Mouse (Mus musculus) embryonic fibroblast, embryonic 13.5 days (primary cell): ENCODE measurements at regions not wholly inside any gene's neighbourhood (a gene's known extent, or its start where the extent isn't known, plus 50 kb on each side); places are given as distances from the start of the nearest gene placed in this dataset.

ENCODE experiments used
- CTCF ChIP-seq: IDR thresholded peaks from 2 replicates; pipeline ENCODE4 v1.5.1; 2011; ENCODE audit warnings: mild to moderate bottlenecking, control low read depth, low read length, moderate library complexity, borderline replicate concordance; ENCODE audit not compliant: insufficient read depth
- POLR2A ChIP-seq: IDR thresholded peaks from 2 replicates; pipeline ENCODE4 v1.6.1; 2011; ENCODE audit warnings: low read depth, mild to moderate bottlenecking, control low read depth, low read length, moderate library complexity

- TF ChIP-seq CTCF: no peak
- TF ChIP-seq POLR2A: no peak
Observed at GRCm38 (mm10) chrX:11647527-11647836, 319.9 kb downstream of the H2al1j start.
